Mouse (Mus musculus) heart, postnatal 10 days (tissue): Measurements from ENCODE around the gene Mrgprh. TPM values are rescaled to one million over a fixed set of nuclear protein-coding genes. Genes with fewer than 3 reads are reported as not detected.
"Not testable (repeated sequence)": the region's sequence is repeated elsewhere in the genome, so short reads cannot be mapped to it uniquely, and the experiment has no call there.

Source experiments
- DNase-seq, 2 experiments: peaks; one replicate each; pipeline ENCODE4 v3.0.0; 2021
- intact Hi-C: fragments of 180-260 bp; cut with DNase I; formaldehyde crosslinking; loops from one replicate; pipeline ENCODE4 v1.15.1; 2025
- total RNA-seq, 2 experiments: library from RNA; stranded (reverse); gene quantifications; 2 replicates each; pipeline ENCODE4 v1.2.3; 2021

Mrgprh gene
- total RNA-seq, 2 experiments from 2014 or later, result 1.9 to 2.1 TPM

GRCm38 (mm10) chr17:12866853-12867252 is 9.0 kb upstream of the Mrgprh start:
- intact Hi-C loops, result no loop called here
- DNase-seq, result peak; percentile 33 to 64

DNA sequence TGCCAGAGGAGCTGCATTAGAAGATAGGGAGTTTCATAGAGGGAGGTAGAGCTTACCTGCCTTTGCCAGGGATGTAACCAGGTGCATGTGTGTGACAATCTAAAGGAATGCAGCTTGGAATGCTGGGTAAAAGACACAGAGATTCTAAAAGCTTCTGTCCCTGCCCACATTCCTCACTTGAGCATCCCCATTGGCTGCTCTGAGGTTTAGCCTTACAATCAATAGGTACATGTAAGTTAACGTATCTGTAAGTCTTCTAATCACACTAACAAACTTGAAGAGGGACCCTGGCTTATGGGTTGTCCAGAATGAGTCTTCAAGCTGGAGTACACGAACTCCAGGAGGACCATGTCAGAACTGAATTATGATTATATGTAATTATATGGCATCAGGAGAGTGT is 7.8 kb upstream of the Mrgprh start, which contains the start of gene Mas1:
Gene Mas1, minus strand, starts transcription at position 101 of the 400 bp plus-strand sequence.
- intact Hi-C loops, result no loop called here

DNA sequence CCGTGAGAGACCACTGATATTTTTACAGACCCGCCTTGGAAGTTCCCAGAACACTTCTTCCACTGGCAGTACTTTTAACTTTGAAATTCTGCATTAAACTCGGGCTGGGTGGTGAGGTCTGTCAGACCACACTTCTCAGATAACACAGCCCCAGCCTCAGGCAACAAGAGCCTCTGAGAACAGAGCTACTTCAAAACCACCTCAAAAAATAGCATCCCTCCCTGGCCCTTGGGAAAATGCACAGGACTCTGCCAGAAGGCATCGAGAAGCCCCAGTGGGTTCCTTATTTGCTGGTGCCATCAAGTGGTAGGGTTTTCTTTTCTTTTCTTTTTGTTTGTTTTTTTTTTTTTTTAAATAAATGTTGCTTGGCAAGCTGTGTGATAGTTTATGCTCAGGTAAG is 7.2 kb upstream of the Mrgprh start:
- no peak for DNase-seq
- intact Hi-C loops, result no loop called here

More for the DNA sequence above, 7.8 kb upstream of the Mrgprh start, which contains the start of gene Mas1:
- DNase-seq, result no peak

- DNase-seq, result no peak
- intact Hi-C loops, result no loop called here
These were observed 3.4 kb upstream of the Mrgprh start for GRCm38 (mm10) chr17:12872275-12873028.

DNA sequence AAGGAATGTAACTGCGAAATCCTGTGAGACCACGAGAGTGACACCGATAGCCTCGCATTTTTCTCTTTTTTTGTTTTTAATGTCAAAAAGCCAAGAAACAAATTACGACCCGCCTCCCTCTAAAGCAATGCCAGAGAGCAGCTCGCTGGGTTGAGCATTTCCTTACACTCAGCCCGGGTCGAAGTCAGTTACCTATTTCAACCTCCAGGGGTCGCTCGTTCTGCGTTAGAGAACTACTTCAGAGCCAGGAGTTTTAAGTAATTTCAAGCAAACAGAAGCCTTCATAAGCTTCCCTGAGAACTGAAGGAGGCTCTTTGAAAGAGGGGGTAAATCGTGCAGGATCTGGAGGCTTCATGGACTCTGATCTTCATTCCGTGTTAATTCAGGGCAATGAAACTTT is 4.3 kb downstream of the Mrgprh start:
- peak; percentile 90 to 91 for DNase-seq
- intact Hi-C loops, result loop anchor here (1.0 to 5.0 kb wide), 3 partner anchors 35 to 132 kb away; partner anchors contain the start of gene Tcp1

DNA sequence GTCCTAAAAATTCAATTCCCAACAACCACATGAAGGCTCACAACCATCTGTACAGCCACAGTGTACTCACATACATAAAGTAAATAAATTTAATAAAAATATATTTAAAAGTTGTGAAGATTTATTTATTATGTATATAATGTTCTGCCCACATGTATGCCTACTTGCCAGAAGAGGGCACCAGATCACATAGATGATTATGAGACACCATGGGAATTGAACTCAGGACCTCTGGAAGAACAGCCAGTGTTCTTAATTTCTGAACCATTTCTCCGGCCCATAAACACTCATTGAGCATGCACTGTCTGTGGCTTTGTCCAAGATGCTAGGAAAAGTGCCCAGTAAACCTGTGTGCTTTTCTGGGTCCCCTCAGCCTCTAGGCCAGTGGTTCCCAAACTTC is 5.4 kb downstream of the Mrgprh start:
- no peak for DNase-seq
- intact Hi-C loops, result loop anchor here (2.0 to 5.0 kb wide), 2 partner anchors 34 to 131 kb away; partner anchors contain the start of gene Tcp1

GRCm38 (mm10) chr17:12886620-12887019 is 10.8 kb downstream of the Mrgprh start:
- DNase-seq, result peak; percentile 18 to 41
- intact Hi-C loops, result no loop called here

DNA sequence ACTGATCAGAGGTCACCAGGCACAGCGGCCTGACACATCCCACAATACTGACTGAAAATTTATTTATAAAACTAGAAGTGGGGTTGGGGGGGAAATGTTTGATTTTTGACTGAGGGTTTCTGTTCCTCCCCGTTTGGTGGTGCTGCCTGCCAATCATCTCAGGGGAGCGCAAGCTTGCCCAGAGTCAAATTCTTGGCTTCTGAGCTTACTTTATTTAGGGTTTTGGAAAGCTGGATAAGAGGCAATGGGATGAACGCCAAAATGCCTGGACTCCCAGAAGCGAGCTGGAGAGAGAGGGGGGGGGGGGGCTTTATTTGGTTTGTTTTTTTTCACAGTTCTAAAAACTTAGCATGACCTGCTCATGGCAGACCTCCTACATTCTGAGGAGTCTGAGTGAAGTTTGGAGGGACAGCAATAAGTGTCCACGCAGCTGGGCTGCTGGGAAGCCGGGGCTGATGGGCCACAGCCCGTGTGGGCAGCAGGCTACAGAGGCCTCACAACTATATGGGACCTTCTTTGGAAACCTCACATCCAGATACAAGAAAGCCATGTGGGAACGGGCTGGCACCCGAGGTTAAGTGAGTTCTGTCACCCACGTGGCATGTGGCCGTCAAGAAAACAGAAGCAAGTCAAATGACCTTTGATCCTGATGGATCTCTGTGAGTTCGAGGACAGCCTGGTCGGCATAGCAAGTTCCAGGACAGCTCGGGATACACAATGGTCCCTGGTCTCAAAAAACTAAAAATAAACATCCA is 11.4 kb downstream of the Mrgprh start:
- intact Hi-C loops, result no loop called here
- DNase-seq, result peak; percentile 75 to 79

DNA sequence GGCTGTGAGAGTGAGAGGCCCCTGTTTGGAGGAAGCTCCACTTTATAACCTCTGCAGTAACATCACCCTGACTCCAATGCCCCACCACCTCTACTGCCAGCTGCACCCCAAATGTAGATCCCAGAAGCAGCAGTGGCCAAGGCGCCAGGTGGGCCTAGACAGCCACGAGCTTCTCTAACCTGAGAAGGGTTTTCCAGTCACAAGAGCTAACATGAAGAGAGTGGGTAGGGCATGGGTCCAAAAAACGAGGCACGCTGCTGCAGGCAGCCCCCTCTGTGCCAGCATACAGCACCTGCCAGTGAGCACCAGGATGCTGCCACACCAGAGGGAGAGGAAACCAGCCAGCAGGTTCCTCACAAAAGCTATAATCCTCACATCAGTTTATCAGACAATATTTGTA is 15.2 kb downstream of the Mrgprh start:
- intact Hi-C loops, result no loop called here
- no peak for DNase-seq

DNA sequence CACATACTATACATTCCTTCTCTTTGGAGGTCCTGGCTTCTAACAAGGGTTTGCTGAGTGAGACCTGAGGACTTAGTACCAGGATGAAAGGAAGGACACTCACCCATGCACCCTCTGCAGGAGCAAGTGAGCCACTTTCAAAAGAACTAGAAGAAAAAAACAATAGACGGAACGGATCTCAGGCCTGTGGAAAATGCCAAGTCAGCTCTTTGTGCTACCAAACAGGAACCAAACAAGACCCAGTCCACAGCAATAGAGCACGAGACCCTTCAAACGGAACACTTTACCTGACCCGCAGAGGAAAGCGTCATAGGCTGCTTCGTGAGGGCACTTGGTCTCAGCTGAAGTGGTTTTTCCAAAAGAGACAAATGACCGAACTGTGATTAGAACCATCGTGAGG is 16.2 kb downstream of the Mrgprh start:
- intact Hi-C loops, result no loop called here
- DNase-seq, result no peak

GRCm38 (mm10) chr17:12897674-12898073 is 21.8 kb downstream of the Mrgprh start:
- intact Hi-C loops, result no loop called here
- no peak for DNase-seq

DNA sequence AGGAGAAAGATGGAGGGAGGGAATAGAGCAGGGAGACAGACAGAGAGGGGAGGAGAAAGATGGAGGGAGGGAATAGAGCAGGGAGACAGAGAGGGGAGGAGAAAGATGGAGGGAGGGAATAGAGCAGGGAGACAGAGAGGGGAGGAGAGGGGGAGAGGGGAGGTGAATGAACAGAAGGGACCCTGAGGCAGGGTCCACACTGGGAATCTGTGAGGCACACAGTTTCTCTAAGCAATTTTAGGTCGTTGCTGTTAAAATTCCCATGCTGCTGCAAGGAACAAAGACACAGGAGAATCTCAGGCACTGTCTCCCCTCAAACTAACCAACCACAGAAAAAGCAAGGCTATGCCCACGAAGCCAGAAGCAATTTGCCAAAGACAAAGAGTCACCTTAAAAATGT is 22.8 kb downstream of the Mrgprh start:
- intact Hi-C loops, result not testable (repeated sequence)

GRCm38 (mm10) chr17:12902291-12902690 is 26.5 kb downstream of the Mrgprh start:
- intact Hi-C loops, result no loop called here
- no peak for DNase-seq

More for the DNA sequence above, 22.8 kb downstream of the Mrgprh start:
- DNase-seq, result not testable (repeated sequence)

DNA sequence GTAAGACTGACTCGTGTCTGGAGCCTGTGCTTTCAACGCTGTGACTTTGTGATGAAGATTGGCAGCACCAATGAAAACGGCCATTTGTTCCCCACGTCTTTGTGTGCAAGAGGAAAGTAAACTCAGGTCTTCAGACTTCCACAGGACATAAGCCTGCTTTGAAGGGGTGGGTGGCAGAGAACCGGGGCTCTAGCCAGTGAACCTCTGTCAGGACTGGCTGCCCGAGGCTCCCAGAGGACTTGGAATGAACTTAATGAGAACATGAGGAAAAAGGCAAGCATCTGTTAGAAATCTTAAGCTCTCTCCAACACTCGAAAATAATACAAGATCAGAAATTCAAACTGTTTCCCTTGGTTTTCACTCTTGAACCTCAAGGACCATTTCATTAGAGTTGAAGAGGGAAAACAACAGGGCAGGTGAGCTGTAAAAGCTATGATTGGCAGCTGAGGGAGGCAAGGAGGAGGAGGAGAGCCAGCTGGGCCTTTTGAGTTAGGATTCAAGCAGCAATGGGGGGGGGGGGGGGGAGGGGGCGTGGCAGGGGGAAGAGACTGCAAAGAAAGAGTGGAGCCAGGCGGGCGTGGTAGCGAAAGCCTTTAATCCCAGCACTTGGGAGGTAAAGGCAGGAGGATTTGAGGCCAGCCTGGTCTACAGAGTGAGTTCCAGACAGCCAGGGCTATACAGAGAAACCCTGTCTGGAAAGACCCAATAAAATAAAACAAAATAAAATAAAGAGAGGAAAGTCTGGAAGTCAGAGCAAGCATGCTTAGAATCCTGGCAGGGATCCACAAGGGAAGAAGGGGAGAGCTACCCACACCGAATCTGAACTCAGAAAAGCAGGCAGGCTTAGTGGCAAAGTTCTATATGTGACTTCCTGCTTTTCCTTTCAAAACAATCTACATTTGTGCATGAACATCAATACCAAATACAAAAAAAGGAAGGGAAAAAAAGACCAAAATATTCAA is 27.8 kb downstream of the Mrgprh start:
- intact Hi-C loops, result no loop called here
- no peak for DNase-seq

DNA sequence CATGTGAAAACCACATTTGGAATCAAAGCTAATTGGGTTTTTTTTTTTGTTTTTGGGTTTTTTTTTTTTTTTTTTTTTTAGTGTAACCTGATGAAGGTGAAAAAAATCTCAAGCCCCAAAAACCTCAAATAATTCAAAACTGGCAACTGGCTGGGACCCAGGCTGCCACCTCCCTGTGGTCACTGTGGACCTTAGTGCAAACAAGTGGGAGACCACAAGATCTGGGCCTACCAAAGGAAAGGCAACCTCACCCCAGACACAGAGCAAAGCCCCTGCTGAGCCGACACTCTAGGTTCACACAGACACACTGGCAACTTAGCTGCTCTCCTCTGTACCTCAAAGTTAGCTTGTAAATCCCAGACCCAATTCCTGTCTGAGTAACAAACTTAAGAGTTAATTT is 28.5 kb downstream of the Mrgprh start:
- intact Hi-C loops, result no loop called here
- DNase-seq, result no peak

DNA sequence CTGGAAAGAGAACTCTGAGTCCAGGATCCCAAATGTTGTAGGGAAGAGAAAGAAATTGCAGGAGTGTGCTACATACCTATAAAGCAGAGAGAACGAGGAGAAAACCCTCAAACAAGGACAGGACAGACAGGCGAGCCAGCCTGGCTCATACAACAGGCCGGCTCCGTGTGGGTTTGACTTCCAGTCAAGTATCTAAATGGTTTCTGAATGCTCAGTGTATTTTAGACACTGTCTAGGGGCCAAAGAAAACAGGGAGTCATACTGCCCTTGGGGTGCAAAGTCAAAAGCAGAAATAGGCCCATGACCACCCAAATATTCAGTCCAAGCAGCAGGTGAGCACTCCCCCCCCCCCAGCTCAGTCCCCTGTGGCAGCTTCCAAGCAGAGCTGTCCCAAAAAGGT is 30.0 kb downstream of the Mrgprh start:
- intact Hi-C loops, result no loop called here
- DNase-seq, result no peak

DNA sequence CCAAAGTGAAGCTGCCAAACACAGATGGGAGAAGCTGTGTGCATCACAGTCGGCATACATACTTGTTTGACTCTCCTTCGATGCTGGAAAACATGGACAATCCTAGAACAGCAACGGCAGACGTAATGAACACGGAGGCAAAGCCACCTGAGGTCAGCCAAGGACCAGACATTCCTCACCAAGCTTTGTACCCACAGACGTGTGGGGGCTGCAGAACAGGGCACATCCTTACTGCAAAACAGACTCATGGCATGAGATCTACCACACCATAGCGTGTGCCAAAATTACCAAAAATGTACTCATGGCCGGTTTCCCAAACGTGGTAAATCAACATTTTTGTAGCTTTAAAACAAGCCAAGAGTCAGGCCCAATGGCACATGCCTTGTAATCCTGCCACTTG is 30.6 kb downstream of the Mrgprh start:
- DNase-seq, result no peak
- intact Hi-C loops, result no loop called here

DNA sequence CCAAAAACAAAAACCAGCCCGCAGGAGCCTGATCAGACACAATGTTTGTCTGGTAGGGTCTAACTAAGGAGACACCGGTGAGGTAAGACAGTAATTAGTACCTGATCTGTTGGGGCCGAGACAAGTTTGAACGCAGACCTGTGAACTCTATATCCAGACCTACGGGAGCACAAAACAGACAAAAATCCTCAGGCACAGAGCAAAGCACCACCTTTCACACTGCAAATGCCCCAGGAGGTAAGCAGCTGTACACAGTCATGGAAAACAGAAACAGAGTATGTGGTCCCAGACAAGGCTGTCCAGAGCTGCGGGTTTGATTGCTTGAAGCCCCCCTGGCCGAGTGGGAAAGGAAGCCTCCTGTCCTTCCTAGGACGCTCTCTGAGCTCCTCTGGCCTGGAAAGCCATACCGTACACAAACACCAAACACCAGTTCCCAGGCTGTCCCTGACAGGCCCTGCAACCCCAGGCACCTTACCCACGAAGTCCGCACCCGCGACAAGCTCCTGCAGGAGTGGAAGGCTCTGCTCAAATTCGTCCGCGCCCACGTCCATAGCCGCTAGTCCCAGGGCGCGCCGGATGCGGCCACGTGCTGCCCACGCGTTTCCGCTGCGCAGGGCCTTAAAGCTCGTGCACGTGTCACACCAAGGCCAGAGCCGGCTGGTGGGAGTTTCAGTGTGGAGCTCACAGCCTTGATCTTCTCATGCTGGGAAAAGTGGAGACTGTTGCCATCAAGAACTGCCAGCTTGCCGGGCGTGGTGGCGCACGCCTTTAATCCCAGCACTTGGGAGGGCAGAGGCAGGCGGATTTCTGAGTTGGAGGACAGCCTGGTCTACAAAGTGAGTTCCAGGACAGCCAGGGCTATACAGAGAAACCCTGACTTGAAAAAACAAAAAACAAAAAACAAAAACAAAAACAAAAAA is 33.8 kb downstream of the Mrgprh start, which contains the start of gene Pnldc1:
Gene Pnldc1, minus strand, starts transcription at position 870 of the 920 bp plus-strand sequence.
- no peak for DNase-seq
- intact Hi-C loops, result no loop called here

DNA sequence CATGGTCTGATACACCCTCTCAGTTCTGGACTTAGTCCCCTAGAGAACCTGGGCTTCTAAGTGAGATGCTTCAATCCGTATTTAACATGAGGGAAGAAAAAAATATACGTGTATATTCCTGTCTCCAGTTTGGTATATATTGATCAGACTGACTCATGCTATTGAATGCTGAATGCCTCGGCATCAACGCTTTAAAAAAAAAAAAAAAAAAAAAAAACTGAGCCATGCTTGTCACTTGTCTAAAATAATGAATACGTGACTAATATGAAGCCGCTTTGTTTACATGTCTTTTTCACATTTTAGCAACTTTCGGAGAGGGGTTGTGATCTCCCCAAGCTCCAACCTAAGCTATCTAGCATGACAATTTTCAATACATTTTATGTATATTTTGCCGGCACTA is 34.6 kb downstream of the Mrgprh start:
- no peak for DNase-seq
- intact Hi-C loops, result no loop called here
